Mouse (Mus musculus) forebrain, embryonic 10.5 days (tissue): ENCODE data around the gene Kdm1b. TPM values are rescaled to one million over a fixed set of nuclear protein-coding genes. Genes with fewer than 3 reads are reported as not detected.

Source experiments
- DNase-seq: peaks from one replicate; pipeline ENCODE4 v3.0.0-alpha.2; 2017; ENCODE audit warnings: low spot score; ENCODE audit errors: extremely low spot score
- H3K27ac ChIP-seq: fragments of 300-500 bp; sonication (generic); 2 replicates; pipeline ENCODE4 v1.5.1; 2016; ENCODE audit warnings: mild to moderate bottlenecking
- H3K27me3 ChIP-seq: fragments of 300-500 bp; sonication (generic); 2 replicates; pipeline ENCODE4 v1.6.1; 2016; ENCODE audit warnings: mild to moderate bottlenecking; ENCODE audit not compliant: poor library complexity, severe bottlenecking
- H3K36me3 ChIP-seq: fragments of 300-500 bp; sonication (generic); replicated peaks from 2 replicates; pipeline ENCODE4 v1.6.1; 2016; ENCODE audit warnings: mild to moderate bottlenecking, moderate library complexity
- H3K4me1 ChIP-seq: fragments of 300-500 bp; sonication (generic); 2 replicates; pipeline ENCODE4 v1.6.1; 2016
- H3K4me3 ChIP-seq: fragments of 300-500 bp; sonication (generic); 2 replicates; pipeline ENCODE4 v1.5.1; 2016; ENCODE audit warnings: mild to moderate bottlenecking, moderate library complexity
- H3K9me3 ChIP-seq: fragments of 300-500 bp; sonication (generic); 2 replicates; pipeline ENCODE4 v1.6.1; 2016; ENCODE audit warnings: mild to moderate bottlenecking, moderate library complexity
- WGBS: fragments of 180-500 bp; shearing (Covaris S2); methylation state at CpG from one replicate; pipeline ENCODE4 v1.1.7; 2016; 5-methylcytosine and 5-hydroxymethylcytosine counted together
- polyA plus RNA-seq: library from polyadenylated mRNA; unstranded; fragments of >200 nt; fragmentation: Nextera tagmentation; extraction: Ambion mirVana; gene quantifications from 2 replicates; pipeline ENCODE4 v1.2.1, GENCODE M21; 2016

Kdm1b gene
- polyA plus RNA-seq, 1 experiment from 2014 or later: 15.8 TPM

DNA sequence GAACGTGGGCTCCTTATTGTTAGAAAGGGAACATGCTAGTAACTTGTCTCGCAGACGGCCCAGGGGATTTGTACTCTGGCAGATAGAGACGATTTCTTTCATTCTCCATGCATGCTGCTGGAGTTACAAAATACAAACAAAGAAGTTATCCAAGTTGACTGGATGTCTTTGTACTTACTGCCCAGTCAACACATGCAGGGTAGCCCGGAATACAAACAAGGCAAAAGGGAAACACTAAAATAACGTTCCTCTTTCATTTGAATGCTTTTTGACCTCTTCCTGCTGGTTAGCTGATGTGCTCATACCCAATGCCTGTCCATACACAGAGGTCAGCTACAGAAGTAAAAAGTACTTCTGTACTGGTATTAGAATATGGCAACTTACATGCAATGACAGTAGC, 5.4 kb upstream of the Kdm1b start:
- WGBS: 89% methylated on average over 6 of the region's 6 CpGs
- H3K9me3 ChIP-seq: no peaks in the 10 kb centered on the region
- H3K36me3 ChIP-seq: no peaks in the 10 kb centered on the region
- no peaks in the 10 kb centered on the region for H3K27me3 ChIP-seq
- peaks cover 12% of the 10 kb centered on the region for H3K4me1 ChIP-seq
- no peak overlapping the region for H3K4me3 ChIP-seq
- DNase-seq: no peak
- H3K27ac ChIP-seq: no peak overlapping the region

DNA sequence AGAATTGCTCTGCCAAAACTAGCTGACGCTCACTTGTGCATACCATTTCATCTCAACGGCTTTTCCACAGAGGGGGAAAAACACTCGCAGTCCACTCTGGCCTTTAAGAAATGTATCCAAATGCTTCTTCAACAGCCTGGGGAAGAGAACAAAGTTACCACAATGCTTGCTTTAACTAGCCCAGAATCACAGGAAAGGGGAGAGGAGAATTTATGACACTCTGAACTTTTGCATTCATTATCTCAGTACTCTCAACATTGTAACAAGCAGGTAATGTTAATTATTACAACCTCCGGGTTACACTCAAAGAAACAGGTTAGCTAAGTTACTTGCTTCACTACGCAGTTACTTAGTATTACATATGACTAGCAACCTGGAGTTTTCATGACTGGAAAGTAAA, 3.2 kb upstream of the Kdm1b start:
- H3K36me3 ChIP-seq: no peaks in the 10 kb centered on the region
- WGBS: 95% methylated on average over 5 of the region's 5 CpGs
- no peak overlapping the region for H3K4me3 ChIP-seq

DNA sequence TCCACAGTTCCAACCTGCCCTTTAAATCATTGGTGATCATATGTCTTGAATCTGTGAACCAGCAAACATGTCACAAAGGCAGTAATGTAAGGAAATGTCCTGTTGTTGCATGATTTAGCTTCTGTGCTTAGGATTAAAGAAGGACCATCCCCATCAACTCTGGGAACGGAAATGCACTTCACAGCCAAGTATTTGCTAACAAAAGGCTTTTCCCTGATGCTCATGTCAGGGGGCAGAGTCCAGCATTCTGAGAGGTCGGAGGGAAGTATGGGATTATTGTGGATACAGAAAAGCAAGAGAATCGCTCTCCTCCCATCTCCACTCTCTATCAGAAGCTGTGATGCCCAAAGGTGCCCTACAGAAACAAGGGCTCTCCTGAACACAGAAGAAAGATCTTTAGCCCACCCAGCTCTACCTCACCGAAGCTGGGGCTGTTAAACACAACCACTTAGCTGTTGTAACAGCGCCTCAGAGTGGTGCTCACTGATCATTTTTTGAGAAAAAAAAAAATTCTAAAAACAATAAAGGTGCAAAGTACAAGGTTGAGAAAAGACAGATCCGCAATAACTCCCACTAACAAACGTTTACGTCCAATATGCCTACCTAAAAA, 1.2 kb upstream of the Kdm1b start:
- no peak for DNase-seq
- Histone ChIP-seq H3K4me1 (peaks cover 26% of the 10 kb centered on the region), H3K9me3 (no peaks in the 10 kb centered on the region), H3K4me3 (peak overlapping the region; percentile 96), H3K27ac (peak overlapping the region; percentile 88), H3K27me3 (no peaks in the 10 kb centered on the region; the same call in 1 of the 2 replicates), H3K36me3 (no peaks in the 10 kb centered on the region)
- WGBS: 53% methylated on average over 8 of the region's 8 CpGs

More for the DNA sequence above, 3.2 kb upstream of the Kdm1b start:
- H3K4me1 ChIP-seq: peaks cover 26% of the 10 kb centered on the region
- no peaks in the 10 kb centered on the region; the same call in 1 of the 2 replicates for H3K27me3 ChIP-seq
- no peak overlapping the region for H3K27ac ChIP-seq
- no peaks in the 10 kb centered on the region for H3K9me3 ChIP-seq
- DNase-seq: no peak

DNA sequence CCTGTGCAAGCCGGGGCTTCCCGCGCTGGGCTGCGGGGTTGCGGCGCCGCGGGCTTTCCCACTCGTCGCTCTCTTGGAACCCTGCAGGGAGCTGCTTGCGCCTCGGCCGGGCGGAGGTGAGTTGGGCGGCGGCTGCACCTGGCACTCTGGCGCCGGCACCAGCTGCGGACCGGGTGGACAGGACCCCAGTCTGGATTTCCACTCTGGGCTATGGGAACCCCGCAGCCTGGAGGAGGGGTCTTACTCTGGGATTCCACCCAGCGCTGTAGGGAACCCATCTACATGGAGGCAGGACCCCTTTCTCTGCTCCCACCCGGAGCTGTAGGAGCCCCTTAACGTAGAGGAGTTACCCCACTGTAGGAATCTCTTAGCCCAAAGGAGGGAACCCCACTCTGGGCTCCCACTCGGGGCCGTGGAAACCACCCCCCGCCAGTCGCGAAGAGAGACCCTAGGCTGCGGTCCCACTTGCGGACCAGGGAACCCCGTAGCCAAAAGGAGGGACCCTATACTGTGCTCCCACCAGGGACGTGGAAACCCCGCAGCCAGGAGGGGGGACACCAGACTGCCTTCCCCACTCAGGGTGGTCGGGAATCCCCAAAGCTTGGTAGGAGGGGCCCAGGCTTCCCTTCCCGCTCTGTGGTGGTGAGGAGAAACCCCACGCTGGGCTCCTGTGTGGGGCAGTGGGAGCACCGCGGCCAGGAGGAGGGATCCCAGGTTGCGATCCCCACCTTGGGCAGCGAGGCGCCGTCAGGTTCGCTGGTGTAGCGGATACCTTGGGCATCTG, 726 bp downstream of the Kdm1b start:
- Histone ChIP-seq H3K9me3 (no peaks in the 10 kb centered on the region), H3K27ac (peak overlapping the region; percentile 88), H3K4me1 (peaks cover 26% of the 10 kb centered on the region), H3K27me3 (no peaks in the 10 kb centered on the region; the same call in 1 of the 2 replicates), H3K36me3 (peaks cover 6% of the 10 kb centered on the region), H3K4me3 (peak overlapping the region; percentile 96)
- no peak for DNase-seq
- WGBS: under 1% methylated on average over 45 of the region's 45 CpGs

DNA sequence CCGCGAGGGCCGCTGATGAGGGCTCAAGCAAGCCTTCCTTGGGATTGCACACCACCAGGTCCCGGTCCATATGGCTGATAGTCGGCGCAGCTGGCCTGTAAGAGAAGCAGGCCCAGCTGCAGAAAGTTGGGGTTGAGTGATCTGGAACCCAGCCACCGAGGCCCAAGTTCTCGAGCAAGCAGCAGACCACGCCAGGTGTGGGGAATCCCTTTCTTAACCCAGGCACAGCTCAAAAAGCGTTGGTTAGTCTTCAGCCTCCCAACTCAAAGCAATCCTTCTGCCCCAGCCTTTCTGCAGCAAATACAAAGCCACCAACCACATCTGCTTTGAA, 1.3 kb downstream of the Kdm1b start, which contains the start of gene Tpmt:
Gene Tpmt, minus strand, starts transcription at position 121 of the 331 bp plus-strand sequence.
- Histone ChIP-seq H3K9me3 (no peaks in the 10 kb centered on the region), H3K4me1 (peaks cover 26% of the 10 kb centered on the region), H3K36me3 (peaks cover 12% of the 10 kb centered on the region), H3K27ac (peak within 1 kb of the TSS; percentile 88), H3K4me3 (peak within 1 kb of the TSS; percentile 96), H3K27me3 (no peaks in the 10 kb centered on the region; the same call in 1 of the 2 replicates)
- peak; percentile 34 for DNase-seq
- 16% methylated on average over 10 of the region's 10 CpGs for WGBS

DNA sequence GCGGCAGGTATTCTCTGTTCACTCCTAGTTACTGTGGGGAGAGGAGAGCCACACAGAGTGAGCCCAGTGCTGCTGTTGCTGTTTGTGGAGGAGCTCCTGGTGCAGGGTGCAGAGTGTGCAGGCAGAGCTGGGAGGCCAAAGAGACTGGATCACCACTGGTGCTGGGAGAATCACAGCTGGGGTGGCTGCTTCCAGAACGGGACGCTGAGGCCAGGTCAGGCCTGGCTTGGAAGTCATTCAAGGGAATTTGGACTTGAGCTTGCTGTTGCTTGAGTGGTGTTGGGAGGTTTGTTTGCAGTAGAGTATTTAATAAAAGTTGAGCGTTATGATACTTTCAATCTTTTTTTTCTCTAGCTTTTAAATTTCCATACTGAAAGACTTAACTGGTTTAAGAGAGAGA, 4.7 kb downstream of the Kdm1b start:
- H3K9me3 ChIP-seq: no peaks in the 10 kb centered on the region
- no peak overlapping the region for H3K27ac ChIP-seq
- DNase-seq: no peak
- H3K4me3 ChIP-seq: no peak overlapping the region
- peaks cover 13% of the 10 kb centered on the region for H3K4me1 ChIP-seq
- H3K36me3 ChIP-seq: peaks cover 45% of the 10 kb centered on the region
- no peaks in the 10 kb centered on the region; the same call in 1 of the 2 replicates for H3K27me3 ChIP-seq
- WGBS: 91% methylated on average over 4 of the region's 4 CpGs

DNA sequence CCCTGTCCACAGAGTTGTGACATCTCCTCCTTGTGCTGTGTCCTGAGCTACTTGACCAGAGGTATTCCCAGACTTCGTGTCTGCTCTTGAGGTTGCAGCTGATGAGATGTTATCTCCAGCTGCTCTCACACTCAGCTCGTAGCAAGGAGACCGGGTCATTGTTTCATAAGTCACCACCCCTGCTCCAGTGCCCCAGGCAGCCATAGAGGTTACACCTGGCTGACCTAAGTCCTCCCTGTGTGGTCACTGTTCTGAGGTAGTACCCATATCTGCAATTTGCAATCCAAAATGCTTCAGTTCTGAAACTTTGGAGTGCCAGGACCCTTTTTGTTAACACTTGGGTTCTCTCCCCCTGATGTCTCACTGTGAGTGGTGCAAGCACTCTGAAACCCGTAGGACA, 6.7 kb downstream of the Kdm1b start:
- H3K36me3 ChIP-seq: peaks cover 55% of the 10 kb centered on the region
- no peak overlapping the region for H3K27ac ChIP-seq
- no peaks in the 10 kb centered on the region for H3K9me3 ChIP-seq
- peaks cover 9% of the 10 kb centered on the region for H3K4me1 ChIP-seq
- WGBS: 87% methylated on average over 4 of the region's 4 CpGs
- DNase-seq: no peak
- H3K27me3 ChIP-seq: no peaks in the 10 kb centered on the region; the same call in 1 of the 2 replicates
- H3K4me3 ChIP-seq: no peak overlapping the region

DNA sequence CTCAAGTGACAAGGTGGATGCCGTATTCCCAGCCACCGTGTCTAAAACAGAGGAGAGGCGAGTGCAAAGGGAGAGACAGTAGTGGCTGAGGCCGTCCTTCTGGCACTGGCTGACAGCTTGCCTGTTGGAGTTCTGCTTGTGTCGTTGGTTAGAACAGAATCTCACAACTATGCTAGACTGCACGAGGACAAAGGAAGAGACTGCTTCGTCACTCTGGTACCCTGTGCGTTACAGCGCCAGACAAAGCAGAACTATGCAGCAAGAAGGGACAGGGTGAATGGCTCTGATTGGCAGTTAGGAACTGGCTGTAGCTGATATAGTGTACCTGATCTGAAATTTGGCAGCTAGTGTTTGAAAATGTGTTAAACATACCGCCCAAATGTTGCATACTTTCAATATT, 10.7 kb downstream of the Kdm1b start:
- H3K4me3 ChIP-seq: no peak overlapping the region
- no peaks in the 10 kb centered on the region for H3K9me3 ChIP-seq
- no peak for DNase-seq

DNA sequence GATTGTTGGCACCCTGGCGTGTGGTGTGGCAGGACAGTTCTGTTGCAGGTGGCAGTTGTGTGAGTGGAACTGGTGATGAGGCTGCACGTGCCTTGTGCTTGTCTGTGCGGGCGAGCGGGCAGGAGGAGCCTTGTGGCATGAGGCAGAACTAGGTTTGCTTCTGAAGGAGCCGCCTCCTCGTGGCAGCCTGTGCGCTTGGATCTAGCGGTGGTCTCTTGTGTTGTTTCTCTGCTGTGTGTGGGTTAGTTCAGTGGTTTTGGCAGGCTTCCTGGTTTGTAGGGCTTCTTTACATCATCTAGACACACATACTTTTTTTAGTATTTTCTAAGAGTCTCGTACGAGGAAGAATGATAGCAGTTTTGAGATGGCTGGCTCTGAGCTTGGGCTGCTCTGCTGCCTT, 12.8 kb downstream of the Kdm1b start:
- Histone ChIP-seq H3K36me3 (peaks cover 55% of the 10 kb centered on the region), H3K27ac (no peak overlapping the region), H3K9me3 (no peaks in the 10 kb centered on the region), H3K4me1 (peaks cover 9% of the 10 kb centered on the region), H3K4me3 (no peak overlapping the region), H3K27me3 (no peaks in the 10 kb centered on the region)
- no peak for DNase-seq
- 94% methylated on average over 11 of the region's 11 CpGs for WGBS

More for the DNA sequence above, 10.7 kb downstream of the Kdm1b start:
- Histone ChIP-seq H3K27me3 (no peaks in the 10 kb centered on the region), H3K27ac (peak overlapping the region; percentile 48; the same call in 1 of the 2 replicates), H3K4me1 (peaks cover 9% of the 10 kb centered on the region), H3K36me3 (peaks cover 56% of the 10 kb centered on the region)
- 54% methylated on average over 10 of the region's 10 CpGs for WGBS

DNA sequence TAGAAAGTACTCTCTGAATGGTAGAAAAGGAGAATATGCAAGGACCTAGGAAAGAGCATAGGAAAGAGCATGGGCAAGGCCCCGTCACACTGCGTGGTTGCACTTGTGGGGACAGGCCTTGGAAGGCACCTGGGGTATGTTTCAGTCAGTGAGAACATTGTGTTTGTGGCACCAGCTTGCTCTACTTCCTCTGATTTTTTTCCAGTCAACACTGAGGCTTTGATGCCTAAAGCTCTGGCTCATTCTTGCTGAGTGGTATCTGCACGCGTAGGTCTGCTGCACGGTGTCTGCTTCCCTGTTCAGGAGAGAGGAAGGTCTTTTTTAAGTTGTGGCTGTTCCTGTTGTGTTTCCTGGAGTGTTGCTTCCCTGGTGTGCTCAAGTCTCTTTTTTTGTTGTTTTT, 13.5 kb downstream of the Kdm1b start:
- Histone ChIP-seq H3K9me3 (no peaks in the 10 kb centered on the region), H3K27me3 (no peaks in the 10 kb centered on the region), H3K36me3 (peaks cover 53% of the 10 kb centered on the region), H3K4me3 (no peak overlapping the region), H3K27ac (no peak overlapping the region), H3K4me1 (peaks cover 9% of the 10 kb centered on the region)
- no peak for DNase-seq
- WGBS: 93% methylated on average over 5 of the region's 5 CpGs

DNA sequence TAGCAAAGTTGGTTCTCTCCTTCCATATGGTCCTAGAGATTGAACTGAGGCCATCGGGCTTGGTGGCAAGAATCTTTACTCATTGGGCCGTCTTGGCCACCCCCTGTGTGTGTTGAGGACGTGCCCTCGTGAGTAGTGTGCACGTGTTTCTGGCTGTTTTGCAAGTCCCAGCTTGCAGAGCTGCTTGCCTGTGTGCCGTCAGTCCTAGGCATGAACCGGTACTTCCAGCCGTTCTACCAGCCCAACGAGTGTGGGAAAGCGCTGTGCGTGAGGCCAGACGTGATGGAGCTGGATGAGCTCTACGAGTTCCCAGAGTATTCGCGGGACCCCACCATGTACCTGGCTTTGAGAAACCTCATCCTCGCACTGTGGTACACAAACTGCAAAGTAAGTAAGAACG, 19.5 kb downstream of the Kdm1b start:
- 95% methylated on average over 17 of the region's 17 CpGs for WGBS
- peaks cover 73% of the 10 kb centered on the region for H3K36me3 ChIP-seq
- DNase-seq: no peak

DNA sequence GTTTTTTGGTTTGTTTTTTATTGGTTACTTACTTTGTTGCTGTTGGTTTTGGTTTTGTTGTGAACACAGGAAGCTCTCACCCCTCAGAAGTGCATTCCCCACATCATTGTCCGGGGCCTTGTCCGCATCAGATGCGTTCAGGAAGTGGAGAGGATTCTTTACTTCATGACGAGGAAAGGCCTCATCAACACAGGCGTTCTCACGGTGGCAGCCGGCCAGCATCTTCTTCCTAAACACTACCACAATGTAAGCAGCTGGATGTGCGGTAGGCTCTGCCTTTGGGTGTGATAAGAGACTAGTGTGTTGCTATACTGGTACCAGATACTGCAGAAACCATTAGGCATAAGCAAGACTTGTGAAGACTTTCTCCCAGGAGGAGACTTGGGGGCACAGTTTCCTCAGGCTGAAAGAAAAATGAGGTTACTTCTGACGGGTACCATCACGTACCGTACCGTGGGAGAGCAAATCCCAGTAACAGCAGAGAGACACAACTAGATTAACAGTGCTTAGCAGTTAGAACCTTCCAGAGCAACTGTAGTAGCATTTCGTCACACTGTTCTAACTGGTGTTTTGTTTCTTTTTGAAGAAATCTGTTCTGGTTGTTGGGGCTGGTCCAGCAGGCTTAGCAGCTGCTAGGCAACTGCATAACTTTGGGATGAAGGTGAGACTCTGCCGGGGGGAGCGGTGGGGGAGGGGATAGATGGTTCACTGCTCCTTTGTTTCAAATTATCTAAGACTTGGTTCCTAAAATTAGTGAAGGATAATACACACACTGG, 20.9 kb downstream of the Kdm1b start:
- Histone ChIP-seq H3K27ac (no peak overlapping the region), H3K4me3 (no peak overlapping the region), H3K4me1 (no peaks in the 10 kb centered on the region), H3K9me3 (no peaks in the 10 kb centered on the region), H3K27me3 (no peaks in the 10 kb centered on the region), H3K36me3 (peaks cover 75% of the 10 kb centered on the region)
- DNase-seq: no peak
- 94% methylated on average over 15 of the region's 15 CpGs for WGBS

More for the DNA sequence above, 19.5 kb downstream of the Kdm1b start:
- Histone ChIP-seq H3K4me1 (no peaks in the 10 kb centered on the region), H3K9me3 (no peaks in the 10 kb centered on the region), H3K27ac (no peak overlapping the region), H3K27me3 (no peaks in the 10 kb centered on the region), H3K4me3 (no peak overlapping the region)
